Mouse (Mus musculus): Measurements from ENCODE around the gene Col9a2. TPM values are rescaled to one million over a fixed set of nuclear protein-coding genes. Genes with fewer than 3 reads are reported as not detected.

Gene Col9a2
- polyA plus RNA-seq, 2 experiments, result 83.8 to 256 TPM

GRCm38 (mm10) chr4:121029632-121030031, 9.6 kb upstream of the Col9a2 start:
- DNase-seq (ENCODE audit: low spot score), result no peak

GRCm38 (mm10) chr4:121031440-121031839, 7.7 kb upstream of the Col9a2 start:
- no peak overlapping the region for H3K27ac ChIP-seq (replicated peaks; ENCODE audit: low read depth, low read length)
- no peaks in the 10 kb centered on the region for H3K36me3 ChIP-seq (ENCODE audit: control insufficient read depth, insufficient read depth, low read length)
- no peak for TF ChIP-seq POLR2A (IDR thresholded peaks at IDR 0.05; ENCODE audit: borderline replicate concordance, extremely low read depth, insufficient read depth, insufficient read length)
- H3K4me3 ChIP-seq (replicated peaks; ENCODE audit: low read length), result no peak overlapping the region
- H3K9ac ChIP-seq (ENCODE audit: low read depth, low read length, severe bottlenecking), result no peak overlapping the region
- H3K4me1 ChIP-seq (ENCODE audit: control insufficient read depth, insufficient read depth, low read length), result no peaks in the 10 kb centered on the region
- 55% methylated on average over 4 of the region's 4 CpGs for WGBS
- ATAC-seq (ENCODE audit: low FRiP score, low read depth), result no peak
- no peak for DNase-seq (ENCODE audit: low spot score)
- H3K4me2 ChIP-seq (replicated peaks; ENCODE audit: low read depth, low read length, severe bottlenecking), result no peak overlapping the region
- H3K27me3 ChIP-seq (ENCODE audit: control insufficient read depth, insufficient read depth, low read length), result no peaks in the 10 kb centered on the region
- H3K9me3 ChIP-seq (ENCODE audit: control insufficient read depth, low read length), result no peaks in the 10 kb centered on the region

More at GRCm38 (mm10) chr4:121029632-121030031, 9.6 kb upstream of the Col9a2 start:
- no peak overlapping the region for H3K4me2 ChIP-seq (replicated peaks; ENCODE audit: low read depth, low read length, severe bottlenecking)
- no peaks in the 10 kb centered on the region for H3K36me3 ChIP-seq (ENCODE audit: control insufficient read depth, insufficient read depth, low read length)
- H3K27me3 ChIP-seq (ENCODE audit: control insufficient read depth, insufficient read depth, low read length), result no peaks in the 10 kb centered on the region
- no peak overlapping the region for H3K4me3 ChIP-seq (replicated peaks; ENCODE audit: low read length)
- no peaks in the 10 kb centered on the region for H3K9me3 ChIP-seq (ENCODE audit: control insufficient read depth, low read length)
- H3K27ac ChIP-seq (replicated peaks; ENCODE audit: low read depth, low read length), result no peak overlapping the region
- no peaks in the 10 kb centered on the region for H3K4me1 ChIP-seq (ENCODE audit: control insufficient read depth, insufficient read depth, low read length)
- TF ChIP-seq POLR2A (IDR thresholded peaks at IDR 0.05; ENCODE audit: borderline replicate concordance, extremely low read depth, insufficient read depth, insufficient read length), result no peak
- WGBS, result 72% methylated on average over 3 of the region's 3 CpGs
- H3K9ac ChIP-seq (ENCODE audit: low read depth, low read length, severe bottlenecking), result no peak overlapping the region
- no peak for ATAC-seq (ENCODE audit: low FRiP score, low read depth)

GRCm38 (mm10) chr4:121033006-121033405, 6.2 kb upstream of the Col9a2 start:
- 77% methylated on average over 2 of the region's 2 CpGs for WGBS

GRCm38 (mm10) chr4:121040323-121040722, 1.1 kb downstream of the Col9a2 start:
- H3K36me3 ChIP-seq (ENCODE audit: control insufficient read depth, insufficient read depth, low read length), result peaks cover 16% of the 10 kb centered on the region
- peaks cover 11% of the 10 kb centered on the region; the same call in 1 of the 2 replicates for H3K4me1 ChIP-seq (ENCODE audit: control insufficient read depth, insufficient read depth, low read length)
- H3K27ac ChIP-seq (replicated peaks; ENCODE audit: low read depth, low read length), result peak overlapping the region; percentile 86
- peak overlapping the region; percentile 52 for H3K4me3 ChIP-seq (replicated peaks; ENCODE audit: low read length)
- ATAC-seq (ENCODE audit: low FRiP score, low read depth), result no peak
- no peak for DNase-seq (ENCODE audit: low spot score)
- H3K9me3 ChIP-seq (ENCODE audit: control insufficient read depth, low read length), result no peaks in the 10 kb centered on the region
- peaks cover 22% of the 10 kb centered on the region; the same call in 1 of the 2 replicates for H3K27me3 ChIP-seq (ENCODE audit: control insufficient read depth, insufficient read depth, low read length)
- no peak for TF ChIP-seq POLR2A (IDR thresholded peaks at IDR 0.05; ENCODE audit: borderline replicate concordance, extremely low read depth, insufficient read depth, insufficient read length)
- peak overlapping the region; percentile 67 for H3K4me2 ChIP-seq (replicated peaks; ENCODE audit: low read depth, low read length, severe bottlenecking)
- 53% methylated on average over 14 of the region's 14 CpGs for WGBS
- peak overlapping the region; percentile 78 for H3K9ac ChIP-seq (ENCODE audit: low read depth, low read length, severe bottlenecking)

More at GRCm38 (mm10) chr4:121033006-121033405, 6.2 kb upstream of the Col9a2 start:
- H3K9me3 ChIP-seq (ENCODE audit: control insufficient read depth, low read length), result no peaks in the 10 kb centered on the region
- H3K27ac ChIP-seq (replicated peaks; ENCODE audit: low read depth, low read length), result no peak overlapping the region
- H3K4me1 ChIP-seq (ENCODE audit: control insufficient read depth, insufficient read depth, low read length), result no peaks in the 10 kb centered on the region
- no peaks in the 10 kb centered on the region for H3K27me3 ChIP-seq (ENCODE audit: control insufficient read depth, insufficient read depth, low read length)
- DNase-seq (ENCODE audit: low spot score) (no peak), ATAC-seq (ENCODE audit: low FRiP score, low read depth) (no peak)
- H3K36me3 ChIP-seq (ENCODE audit: control insufficient read depth, insufficient read depth, low read length), result no peaks in the 10 kb centered on the region
- no peak overlapping the region for H3K9ac ChIP-seq (ENCODE audit: low read depth, low read length, severe bottlenecking)
- no peak overlapping the region for H3K4me2 ChIP-seq (replicated peaks; ENCODE audit: low read depth, low read length, severe bottlenecking)
- H3K4me3 ChIP-seq (replicated peaks; ENCODE audit: low read length), result no peak overlapping the region
- TF ChIP-seq POLR2A (IDR thresholded peaks at IDR 0.05; ENCODE audit: borderline replicate concordance, extremely low read depth, insufficient read depth, insufficient read length), result no peak

- Histone ChIP-seq H3K4me1 (ENCODE audit: control insufficient read depth, insufficient read depth, low read length) (peaks cover 11% of the 10 kb centered on the region; the same call in 1 of the 2 replicates), H3K27me3 (ENCODE audit: control insufficient read depth, insufficient read depth, low read length) (peaks cover 22% of the 10 kb centered on the region; the same call in 1 of the 2 replicates), H3K4me3 (replicated peaks; ENCODE audit: low read length) (peak overlapping the region; percentile 52), H3K9ac (ENCODE audit: low read depth, low read length, severe bottlenecking) (peak overlapping the region; percentile 78), H3K4me2 (replicated peaks; ENCODE audit: low read depth, low read length, severe bottlenecking) (peak overlapping the region; percentile 67), H3K27ac (replicated peaks; ENCODE audit: low read depth, low read length) (peak overlapping the region; percentile 86), H3K36me3 (ENCODE audit: control insufficient read depth, insufficient read depth, low read length) (peaks cover 23% of the 10 kb centered on the region), H3K9me3 (ENCODE audit: control insufficient read depth, low read length) (no peaks in the 10 kb centered on the region)
- no peak for TF ChIP-seq POLR2A (IDR thresholded peaks at IDR 0.05; ENCODE audit: borderline replicate concordance, extremely low read depth, insufficient read depth, insufficient read length)
- DNase-seq (ENCODE audit: low spot score) (peak; percentile 66), ATAC-seq (ENCODE audit: low FRiP score, low read depth) (peak; percentile 77)
- WGBS, result 8% methylated on average over 18 of the region's 18 CpGs
These were observed 1.9 kb downstream of the Col9a2 start for GRCm38 (mm10) chr4:121040897-121041671.
